Mouse (Mus musculus): Measurements from ENCODE around the gene Sned1. TPM values are rescaled to one million over a fixed set of nuclear protein-coding genes. Genes with fewer than 3 reads are reported as not detected.
"Not testable (repeated sequence)": the region's sequence is repeated elsewhere in the genome, so short reads cannot be mapped to it uniquely, and the experiment has no call there.

Gene Sned1
- total RNA-seq, 2 experiments from 2014 or later, result 6.3 to 7.3 TPM

DNA sequence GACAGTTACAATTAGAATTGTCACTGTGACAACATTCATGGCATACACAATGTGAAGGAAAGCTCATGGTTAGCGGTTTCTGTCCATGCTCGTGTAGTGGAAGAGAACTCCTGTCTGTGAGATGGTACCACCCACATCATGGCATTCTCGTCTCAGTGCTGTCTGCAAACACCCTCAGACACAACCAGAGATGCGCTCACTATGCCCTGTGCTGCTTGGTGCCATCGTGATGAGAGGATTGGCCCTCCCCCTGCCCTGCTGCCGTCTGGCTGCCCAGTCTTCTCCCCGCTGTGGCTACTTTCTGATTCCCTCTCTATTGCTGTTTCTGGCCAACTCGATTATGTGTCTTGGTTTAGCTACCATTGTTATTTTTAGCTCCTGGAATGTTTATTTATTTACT lies 56.4 kb downstream of the Sned1 start:
- DNase-seq (ENCODE audit: low spot score in 2 of 2), result no peak
- intact Hi-C loops (cut with DNase I), result no loop called here

DNA sequence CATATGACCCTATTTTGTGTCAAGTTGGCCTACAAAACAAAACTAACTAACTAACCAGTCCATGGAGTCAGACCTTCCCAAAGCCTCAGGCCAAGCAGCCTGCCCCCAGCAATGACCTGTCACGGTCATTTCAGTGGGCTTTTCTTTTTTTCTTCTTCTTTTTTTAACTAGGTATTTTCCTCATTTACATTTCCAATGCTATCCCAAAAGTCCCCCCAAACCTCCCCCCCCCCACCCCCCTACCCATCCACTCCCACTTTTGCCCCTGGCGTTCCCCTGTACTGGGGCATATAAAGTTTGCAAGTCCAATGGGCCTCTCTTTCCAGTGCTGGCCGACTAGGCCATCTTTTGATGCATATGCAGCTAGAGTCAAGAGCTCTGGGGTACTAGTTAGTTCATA lies 58.9 kb downstream of the Sned1 start:
- intact Hi-C loops (cut with DNase I); DNase-seq (ENCODE audit: low spot score in 2 of 2): not testable (repeated sequence)

DNA sequence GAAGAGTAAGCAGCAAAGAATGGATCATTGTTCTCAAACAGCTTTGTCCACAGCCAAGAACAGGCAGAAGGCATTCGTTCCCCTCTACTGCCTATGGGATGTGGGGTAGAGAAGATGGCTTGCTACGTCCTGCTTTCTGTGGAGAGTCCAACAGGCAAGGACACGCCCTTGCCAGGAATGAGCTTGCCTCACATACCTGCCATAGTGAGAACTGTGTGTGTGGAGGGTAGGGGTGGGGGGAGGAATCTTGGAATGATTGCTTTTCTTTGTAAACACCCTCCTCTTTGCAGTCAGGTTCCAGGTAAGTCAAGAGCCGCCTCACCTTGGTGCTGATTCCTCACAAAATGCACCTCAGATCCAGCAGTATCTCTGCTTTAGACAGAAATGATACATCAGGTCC lies 64.2 kb downstream of the Sned1 start:
- no peak for DNase-seq (ENCODE audit: low spot score in 2 of 2)
- intact Hi-C loops (cut with DNase I), result no loop called here

DNA sequence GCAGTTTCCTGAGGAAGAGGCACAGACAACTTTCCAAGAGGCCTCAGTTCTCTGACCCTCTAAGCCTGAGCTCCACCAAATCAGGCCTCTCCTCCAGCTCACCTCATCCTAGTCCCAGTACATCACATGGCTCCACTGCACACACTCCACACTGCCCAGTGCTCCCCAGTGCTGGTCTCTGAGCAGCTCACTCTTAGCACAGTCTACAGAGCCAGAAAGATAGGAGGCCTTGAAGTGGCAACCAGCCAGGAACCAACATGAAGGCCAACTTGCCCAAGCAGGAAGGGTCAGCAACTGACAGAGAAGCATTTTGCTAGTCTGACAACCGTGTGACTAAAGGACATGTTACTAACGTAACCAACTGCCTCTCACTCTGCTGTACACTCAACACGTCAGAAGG lies 64.9 kb downstream of the Sned1 start:
- intact Hi-C loops (cut with DNase I), result no loop called here
- no peak for DNase-seq (ENCODE audit: low spot score in 2 of 2)

DNA sequence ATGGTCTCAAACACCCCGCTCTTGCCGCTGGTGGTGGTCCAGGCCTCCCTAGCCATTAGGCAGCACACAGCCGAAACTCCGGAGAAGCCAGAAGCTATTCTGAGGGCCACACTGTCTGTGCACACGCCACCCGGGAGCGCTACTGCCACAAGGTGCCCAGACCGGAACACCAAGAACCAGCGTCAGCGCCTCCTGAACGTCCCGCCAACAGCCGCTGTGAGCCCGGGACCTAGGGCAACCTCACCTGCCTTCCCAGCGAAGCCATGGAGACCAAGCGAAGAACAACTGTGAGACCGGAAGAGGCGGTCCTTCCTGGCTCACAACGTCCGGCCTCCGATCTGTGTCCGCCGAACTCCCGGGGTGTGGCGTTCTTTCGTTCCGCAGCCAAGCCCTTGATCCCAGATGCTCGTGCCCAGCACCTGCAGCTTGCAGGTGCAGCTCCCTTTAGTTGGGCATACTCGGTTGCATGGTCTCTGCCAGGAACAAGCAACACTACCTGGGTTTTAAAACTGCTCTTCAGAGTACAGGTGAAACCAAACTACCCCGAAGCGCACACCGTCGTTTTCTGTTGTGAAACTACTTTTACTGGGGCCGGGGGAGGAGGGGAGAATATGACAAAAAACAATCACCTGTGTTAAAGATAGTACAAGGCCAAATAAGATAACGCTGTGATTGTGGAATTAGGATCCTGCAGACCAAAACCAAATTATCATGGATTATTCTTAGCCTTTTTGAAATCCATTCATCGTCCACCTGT lies 70.1 kb downstream of the Sned1 start, which contains the start of gene Mterf4:
Gene Mterf4, minus strand, starts transcription at position 335 of the 757 bp plus-strand sequence.
- DNase-seq (ENCODE audit: low spot score in 2 of 2), result peak; percentile 82
- intact Hi-C loops (cut with DNase I), result no loop called here

DNA sequence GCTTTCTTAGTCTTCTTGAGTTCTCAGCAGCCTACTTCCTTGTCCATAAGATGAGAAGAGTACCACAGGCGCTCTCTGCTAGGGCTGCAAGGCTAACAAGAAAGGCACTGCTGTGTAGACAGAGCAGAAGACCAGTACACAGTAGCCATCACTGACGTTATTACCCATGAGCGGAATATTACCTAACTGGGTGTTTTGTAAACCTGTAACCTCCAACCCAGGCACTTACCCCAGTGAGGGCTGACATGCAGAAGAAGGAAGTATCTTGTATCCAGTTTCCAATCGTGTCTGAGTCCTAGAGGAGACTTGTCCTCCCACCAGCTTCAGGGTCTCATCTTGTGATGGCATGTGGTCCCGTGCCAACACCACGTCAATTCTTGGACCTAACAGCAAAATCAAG lies 88.3 kb downstream of the Sned1 start:
- intact Hi-C loops (cut with DNase I), result no loop called here
- no peak for DNase-seq (ENCODE audit: low spot score in 2 of 2)

DNA sequence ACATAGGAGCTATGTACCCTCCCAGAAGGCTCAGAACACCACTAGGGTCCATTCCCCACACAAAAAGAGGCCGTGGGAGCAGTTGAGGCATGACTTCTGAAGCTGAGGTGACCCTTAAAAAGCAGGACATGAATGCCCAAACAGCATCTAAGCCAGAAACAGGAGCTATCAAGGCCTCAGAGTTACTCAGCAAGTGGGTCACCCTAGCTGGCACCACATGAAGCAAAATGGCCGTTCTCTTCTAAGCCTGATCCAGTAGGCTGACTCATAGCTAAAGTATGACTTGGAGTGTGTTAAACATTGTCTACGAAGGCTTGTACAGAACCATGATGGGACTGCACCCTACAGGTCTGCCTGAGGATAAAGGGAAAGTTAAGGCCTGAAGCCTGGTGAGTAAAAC lies 90.8 kb downstream of the Sned1 start:
- DNase-seq (ENCODE audit: low spot score in 2 of 2), result no peak
- intact Hi-C loops (cut with DNase I), result no loop called here

DNA sequence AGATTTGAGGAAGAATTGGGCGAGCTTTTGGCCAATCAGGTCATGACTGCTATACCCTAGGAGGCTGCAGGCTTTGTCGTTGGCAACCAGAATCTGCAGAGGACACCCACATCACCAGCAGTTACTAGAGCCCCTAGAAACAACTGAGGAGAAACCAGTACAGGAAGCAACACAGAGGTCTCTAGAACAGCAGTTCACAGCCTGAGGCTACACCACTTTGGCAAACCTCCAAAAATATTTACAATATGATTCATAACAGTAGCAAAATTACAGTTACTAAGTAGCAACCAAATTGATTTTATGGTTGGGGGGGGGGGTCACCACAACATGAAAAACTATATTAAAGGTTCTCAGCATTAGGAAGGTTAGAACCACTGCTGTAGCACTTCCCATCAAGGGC lies 99.0 kb downstream of the Sned1 start:
- DNase-seq (ENCODE audit: low spot score in 2 of 2), result no peak
- intact Hi-C loops (cut with DNase I), result no loop called here

DNA sequence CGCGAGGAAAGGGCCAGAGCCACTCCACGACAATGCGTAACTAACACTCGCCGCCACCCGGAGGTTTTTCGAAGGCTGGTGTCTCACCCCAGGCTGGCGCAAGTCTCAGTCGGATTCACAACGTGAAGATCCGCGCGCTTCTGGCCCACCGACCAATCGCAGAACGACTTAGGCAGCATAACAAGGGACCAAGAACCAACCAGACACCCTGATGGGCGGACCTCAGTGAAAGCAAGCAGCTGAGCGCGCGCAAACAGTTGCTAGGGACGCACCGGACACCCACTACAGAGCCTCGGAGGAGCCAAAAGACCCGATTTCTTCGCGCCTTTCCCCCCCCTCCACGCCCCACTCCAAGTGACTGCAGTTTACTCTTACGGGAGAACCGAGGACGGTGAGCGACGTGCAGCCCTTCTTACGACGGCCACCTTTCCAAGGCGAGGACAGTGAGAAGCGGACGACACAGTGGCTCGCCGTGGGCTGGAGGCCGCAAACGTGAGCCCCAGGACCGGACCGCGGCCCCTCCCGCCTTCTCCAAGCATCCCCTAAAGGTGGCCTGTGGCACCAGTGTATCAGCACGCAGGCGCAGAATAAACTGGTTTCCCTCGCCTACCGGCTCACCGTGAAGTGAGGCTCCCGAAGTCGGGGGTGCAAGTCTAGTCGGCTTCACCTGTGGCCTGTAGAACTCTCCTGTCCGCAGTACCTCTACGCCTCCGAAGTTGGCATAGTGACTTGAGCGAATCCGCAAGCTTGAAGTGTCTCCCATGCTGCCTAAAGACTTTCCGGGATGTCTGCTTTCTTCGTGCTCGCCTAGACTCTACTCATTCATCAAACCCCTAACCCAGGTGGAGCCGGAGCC lies 107.2 kb downstream of the Sned1 start, which contains the start of the genes Ppp1r7 and Pask:
Gene Ppp1r7, plus strand, starts transcription at position 207 of the 856 bp plus-strand sequence.
Gene Pask, minus strand, starts transcription at position 835 of the 856 bp plus-strand sequence.
- DNase-seq (ENCODE audit: low spot score in 2 of 2), result peak; percentile 92 to 94
- intact Hi-C loops (cut with DNase I), result loop anchor here (5.0 to 10.0 kb wide), 3 partner anchors 132 to 172 kb away; partner anchors contain the start of genes Farp2 and Hdlbp

DNA sequence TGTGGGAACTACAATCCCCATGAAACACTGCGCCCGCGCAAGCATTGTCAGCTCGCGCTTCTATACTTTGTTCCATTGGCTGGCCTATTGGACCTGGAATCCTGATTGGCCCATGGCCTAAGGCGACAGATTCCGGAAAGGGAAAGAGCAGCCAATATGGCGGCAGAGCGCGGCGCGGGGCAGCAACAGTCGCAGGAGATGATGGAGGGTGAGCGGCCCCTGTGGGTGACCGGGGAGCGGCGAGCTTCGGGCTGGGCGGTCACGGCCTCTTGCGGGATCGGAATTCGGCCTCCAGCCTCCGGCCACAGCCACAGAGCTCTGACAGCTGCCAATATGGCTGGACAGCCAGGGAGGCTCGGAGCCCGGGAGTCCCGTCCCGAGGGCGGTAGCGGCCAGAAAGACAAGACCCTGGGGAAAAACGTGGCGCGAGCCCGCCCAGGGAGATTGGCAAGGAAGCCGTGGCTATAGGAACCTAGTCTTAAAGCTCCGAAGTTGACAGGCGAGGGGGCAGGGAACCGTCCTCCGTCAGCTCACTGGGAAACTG lies 107.9 kb downstream of the Sned1 start:
- peak; percentile 93 to 94 for DNase-seq (ENCODE audit: low spot score in 2 of 2)
- intact Hi-C loops (cut with DNase I), result loop anchor here (5.0 to 10.0 kb wide), 3 partner anchors 131 to 171 kb away; partner anchors contain the start of genes Farp2 and Hdlbp

DNA sequence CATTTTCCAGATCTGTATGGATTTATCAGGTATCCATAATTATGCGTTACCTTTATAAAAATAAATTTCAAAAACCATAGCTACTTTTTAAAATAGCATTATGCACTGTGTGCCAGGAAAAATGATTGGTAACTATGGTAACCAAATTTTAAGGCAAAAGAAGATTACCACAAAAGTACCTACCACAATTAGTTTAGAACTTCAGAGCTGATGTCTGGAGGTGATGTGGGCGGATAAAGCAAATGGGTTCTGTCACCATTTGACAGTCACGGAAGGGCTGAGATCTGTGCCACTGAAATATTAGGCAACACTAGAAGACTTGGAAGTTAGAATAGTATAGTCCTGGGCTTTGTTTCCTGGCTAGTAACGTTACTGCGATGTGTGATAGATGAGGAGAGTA lies 111.5 kb downstream of the Sned1 start:
- no peak for DNase-seq (ENCODE audit: low spot score in 2 of 2)
- intact Hi-C loops (cut with DNase I), result loop anchor here (10.0 kb wide), 2 partner anchors 128 to 168 kb away; partner anchors contain the start of genes Farp2 and Hdlbp

DNA sequence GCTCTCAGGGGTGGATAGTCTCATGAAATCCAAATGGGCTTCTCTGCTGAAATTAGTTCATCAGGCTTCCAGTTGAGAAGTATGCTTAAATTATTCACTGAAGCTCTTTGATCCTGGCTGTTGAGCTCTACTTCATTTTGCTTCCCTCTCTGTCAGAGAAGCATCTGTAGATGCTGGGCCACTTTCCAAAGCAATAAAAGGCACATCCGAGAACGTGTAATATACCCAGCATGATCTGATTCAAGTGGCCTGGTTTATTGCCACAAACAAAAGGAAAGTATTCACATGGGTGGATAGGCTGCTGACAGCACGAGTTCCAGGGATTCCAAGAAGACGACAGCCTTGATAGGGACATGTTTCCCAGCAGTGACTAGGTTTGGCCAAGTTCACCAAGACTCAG lies 114.1 kb downstream of the Sned1 start:
- DNase-seq (ENCODE audit: low spot score in 2 of 2), result no peak
- intact Hi-C loops (cut with DNase I), result loop anchor here (10.0 kb wide), 2 partner anchors 125 to 165 kb away; partner anchors contain the start of genes Farp2 and Hdlbp

Small RNAs within 50 kb of the gene (microRNA-seq; reads per million reads assigned to microRNA genes)
- gene Mir6901 (not detected), gene Mir6902 (1.0 reads per million)

Other genes with a start within 250 kb of the Sned1 start
- not detected for gene Aqp12, start 229.5 kb upstream of the Sned1 start, total RNA-seq (2021)
- 100 to 1,000 TPM; 731 to 734 TPM for gene Kif1a, start 133.9 kb upstream of the Sned1 start, total RNA-seq (2021)
- gene Agxt, start 100.6 kb upstream of the Sned1 start, total RNA-seq (2021), result not detected
- gene 2310007B03Rik, start 74.9 kb upstream of the Sned1 start, total RNA-seq (2021), result not detected
- under 1 TPM; 0.07 to 0.18 TPM for gene Crocc2, start 67.1 kb upstream of the Sned1 start, total RNA-seq (2021)
- gene Mterf4, start 70.1 kb downstream of the Sned1 start, total RNA-seq (2021), result 10 to 100 TPM; 17.4 to 20.9 TPM
- 10 to 100 TPM; 78.7 to 80.3 TPM for gene Ppp1r7, start 107.0 kb downstream of the Sned1 start, total RNA-seq (2021)
- 1 to 10 TPM; 5.2 to 5.3 TPM for gene Pask, start 107.6 kb downstream of the Sned1 start, total RNA-seq (2021)
- gene Ano7, start 138.1 kb downstream of the Sned1 start, total RNA-seq (2021), result under 1 TPM; 0.15 to 0.20 TPM
- 100 to 1,000 TPM; 166 to 169 TPM for gene Hdlbp, start 243.0 kb downstream of the Sned1 start, total RNA-seq (2021)